Mouse (Mus musculus) urinary bladder, adult 2 months (tissue): ENCODE measurements around the gene Retreg3. TPM values are rescaled to one million over a fixed set of nuclear protein-coding genes. Genes with fewer than 3 reads are reported as not detected.
A peak's percentile ranks its signal among the peaks of the same experiment; 100 is the strongest.
"Not testable (repeated sequence)": the region's sequence is repeated elsewhere in the genome, so short reads cannot be mapped to it uniquely, and the experiment has no call there.

Experiments
- DNase-seq: peaks from one replicate; pipeline ENCODE4 v3.0.0; 2022; ENCODE audit warnings: low spot score
- polyA plus RNA-seq: library from polyadenylated mRNA; depleted of rRNA; stranded (reverse); fragments of >200 nt; gene quantifications from 2 replicates; pipeline ENCODE4 v1.2.3, GENCODE M21; 2012; rRNA removed

Retreg3 gene
- 66.2 and 67.3 TPM in 2 replicates for polyA plus RNA-seq

DNA sequence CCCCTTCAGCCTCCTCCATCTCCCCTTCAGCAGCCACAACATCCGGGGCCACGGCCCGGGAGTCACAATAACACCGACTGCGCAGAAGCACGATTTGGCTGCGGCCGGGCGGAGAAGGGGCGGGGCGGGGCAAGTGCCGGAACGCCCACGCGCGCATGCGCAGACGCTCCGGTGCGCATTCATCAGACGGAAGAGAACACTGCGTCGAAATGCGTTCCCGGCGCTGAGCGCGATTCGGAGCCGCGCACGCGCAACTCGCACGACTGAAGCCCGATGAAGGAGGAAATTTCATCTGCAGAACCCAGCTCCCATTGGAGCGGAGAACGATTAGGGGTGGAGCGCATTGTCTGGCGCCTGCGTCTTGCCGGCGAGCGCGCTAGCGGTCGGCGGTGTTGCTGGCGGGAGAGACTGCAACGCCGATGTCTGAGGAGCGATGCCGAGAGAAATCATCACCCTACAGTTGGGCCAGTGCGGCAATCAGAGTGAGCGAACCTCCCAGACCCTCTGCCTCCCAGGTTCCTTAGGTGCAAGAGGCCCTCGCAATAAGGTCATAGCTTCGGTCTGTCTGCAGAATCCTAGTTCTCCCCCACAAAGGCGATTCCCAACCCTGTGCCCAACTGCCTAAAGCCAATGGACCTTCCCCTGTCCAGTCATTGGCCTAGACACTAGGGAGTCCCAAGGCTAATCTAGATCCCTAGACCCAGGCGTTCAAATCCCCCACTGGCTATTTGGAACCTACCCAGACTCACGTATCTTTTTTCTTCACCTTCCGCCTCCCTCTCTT, at the start of gene Retreg3, which contains the start of gene Tubg1:
Gene Retreg3 (minus strand): TSS at position 133 of the 784 bp plus-strand sequence.
Gene Tubg1 (plus strand): TSS at position 178 of the 784 bp plus-strand sequence.
- DNase-seq = peak; percentile 97

DNA sequence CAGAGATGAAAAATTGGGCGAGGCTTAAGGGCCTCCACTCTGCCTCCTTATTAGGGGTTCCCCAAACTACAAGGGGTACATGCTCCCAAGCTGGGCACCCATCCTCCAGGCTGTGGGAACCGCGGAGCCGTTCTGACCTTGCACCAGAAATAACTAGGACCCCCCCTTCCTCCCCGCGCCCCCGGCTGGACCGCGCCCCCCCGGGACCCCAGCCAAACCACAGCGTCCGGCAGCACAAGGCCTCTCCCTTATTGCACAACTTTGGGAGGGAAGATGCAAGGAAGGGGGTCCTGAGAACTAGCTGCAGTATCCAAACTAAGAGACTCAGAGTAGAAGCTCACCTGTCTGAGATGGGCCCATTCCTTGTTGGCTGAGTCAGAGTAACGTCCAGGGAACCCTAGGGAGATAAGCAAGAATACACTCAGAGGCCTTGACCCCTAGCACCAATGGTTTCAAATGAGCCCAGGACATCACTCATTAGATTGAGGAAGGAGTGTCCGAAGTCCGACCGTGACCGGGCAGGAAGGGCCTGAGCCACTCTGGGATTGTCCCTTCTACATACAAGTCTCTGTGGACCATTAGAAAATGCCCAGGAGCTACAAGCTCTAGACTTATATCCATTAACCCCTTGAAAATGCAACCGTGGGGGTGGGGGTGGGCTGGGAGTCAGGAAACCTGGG, 48.7 kb upstream of the Retreg3 start:
- no peak for DNase-seq

DNA sequence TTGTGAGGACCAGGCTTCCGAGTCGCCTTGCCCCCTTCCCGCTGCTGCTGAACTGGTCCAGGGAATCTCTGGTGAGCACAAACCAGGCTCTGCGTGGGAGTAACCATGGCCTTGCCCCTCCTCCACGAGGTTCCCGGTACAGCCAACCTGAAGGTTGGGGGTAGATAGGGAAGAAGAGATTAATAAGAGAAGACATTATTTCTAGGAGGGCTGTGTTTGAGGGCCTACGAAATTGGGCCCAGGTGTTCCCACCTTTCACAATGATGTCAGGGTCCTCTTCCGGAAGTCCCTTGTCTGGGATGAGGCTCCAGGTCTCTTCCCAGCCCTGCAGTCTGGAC, 48.2 kb upstream of the Retreg3 start:
- no peak for DNase-seq

DNA sequence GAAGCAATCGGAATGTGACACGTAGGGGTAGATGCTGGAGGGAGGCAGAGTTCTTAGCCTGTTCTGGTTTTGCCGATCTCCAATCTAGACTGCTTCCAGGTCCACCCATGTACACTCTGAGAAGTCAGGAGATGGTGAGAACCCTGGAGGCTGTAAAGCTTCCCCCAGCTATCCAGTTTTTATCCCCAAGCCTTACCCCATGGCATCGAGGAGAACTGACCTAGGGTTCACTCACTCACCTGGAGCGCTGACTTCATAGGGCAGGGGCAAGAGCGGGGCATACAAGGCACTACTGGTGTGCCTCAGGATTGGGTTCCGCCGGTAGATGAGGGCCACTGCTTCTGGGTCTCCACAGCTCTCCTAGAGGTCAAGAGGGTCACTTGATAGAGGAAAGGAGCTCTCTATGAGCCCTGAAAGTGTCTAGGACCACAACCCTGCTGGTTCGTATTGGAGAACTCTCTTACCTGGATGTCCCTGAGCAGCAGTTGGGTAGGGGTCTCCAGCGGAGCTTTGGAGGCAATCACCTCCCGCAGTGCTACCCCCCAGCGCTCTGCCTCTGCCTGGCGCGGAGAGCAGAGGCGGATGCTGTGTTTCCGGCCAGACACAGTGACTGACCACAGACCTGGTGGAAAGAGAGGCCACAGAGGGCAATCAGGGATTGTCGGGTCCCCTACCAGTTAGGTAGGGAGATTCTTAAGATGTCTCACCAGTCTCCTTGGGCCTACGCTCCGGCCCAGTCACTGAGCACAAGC, 47.7 kb upstream of the Retreg3 start:
- DNase-seq = no peak

DNA sequence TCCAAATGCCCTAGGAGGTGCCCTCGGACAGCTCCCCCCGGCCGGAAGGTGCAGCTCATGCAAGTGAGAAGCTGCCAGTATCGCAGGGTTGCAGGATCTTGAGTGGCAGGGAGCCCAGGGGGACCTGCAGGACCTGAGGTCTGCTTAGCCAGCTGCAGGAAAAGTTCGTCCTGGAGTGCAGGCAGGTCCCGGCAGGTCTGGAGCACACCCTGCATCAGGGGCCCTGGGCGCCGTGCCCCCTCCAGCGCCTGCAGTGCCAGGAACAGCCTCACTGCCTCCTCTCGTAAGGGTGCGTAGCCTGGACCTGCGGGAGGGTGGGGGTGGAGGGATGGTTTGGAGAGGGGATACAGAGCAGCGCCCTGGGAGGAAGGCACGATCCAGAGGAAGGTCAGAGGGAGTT, 46.7 kb upstream of the Retreg3 start:
- peak; percentile 25 for DNase-seq

DNA sequence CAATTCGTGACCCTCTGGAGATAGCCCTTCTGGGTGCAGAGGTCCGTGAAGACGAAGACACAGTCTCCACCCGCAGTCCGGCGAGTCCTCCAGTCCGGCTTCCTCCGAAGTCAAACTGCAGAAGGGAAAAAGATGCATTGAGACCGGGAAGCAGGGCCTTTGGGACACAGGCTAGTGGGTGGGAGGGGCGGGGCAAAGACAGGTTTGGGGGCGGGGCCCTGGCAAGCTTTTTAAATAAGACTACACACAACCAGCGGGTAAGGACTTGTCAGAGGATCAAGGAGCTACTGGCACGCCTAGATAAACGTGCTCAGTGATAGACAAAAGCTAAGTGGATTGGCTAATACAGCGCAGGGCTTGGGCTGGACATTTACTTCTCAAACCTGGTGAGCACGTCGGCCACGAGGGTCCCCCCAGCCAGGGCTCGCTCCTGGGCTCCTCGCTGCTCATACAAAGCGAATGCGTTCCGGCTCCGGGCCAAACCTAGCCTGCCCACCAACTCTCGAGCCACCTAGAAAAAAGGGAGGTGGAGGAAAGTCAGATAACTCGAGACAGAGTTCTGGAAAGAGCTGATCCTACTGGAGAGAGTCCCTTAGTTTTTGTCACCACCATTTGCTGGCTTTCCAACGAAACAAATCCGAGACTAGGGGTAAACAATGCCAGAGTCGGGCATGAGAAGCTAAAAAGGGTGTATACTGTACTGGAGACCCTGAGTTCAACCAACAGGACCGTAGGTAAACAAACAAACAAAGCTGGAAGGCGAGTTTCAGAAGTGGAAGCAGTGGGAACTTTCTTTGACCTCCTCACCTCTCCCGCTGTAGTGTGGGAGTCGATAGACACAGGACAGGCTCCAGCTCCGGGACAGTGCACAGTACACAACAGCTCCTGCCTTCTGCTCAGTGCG, 45.2 kb upstream of the Retreg3 start:
- DNase-seq = no peak

DNA sequence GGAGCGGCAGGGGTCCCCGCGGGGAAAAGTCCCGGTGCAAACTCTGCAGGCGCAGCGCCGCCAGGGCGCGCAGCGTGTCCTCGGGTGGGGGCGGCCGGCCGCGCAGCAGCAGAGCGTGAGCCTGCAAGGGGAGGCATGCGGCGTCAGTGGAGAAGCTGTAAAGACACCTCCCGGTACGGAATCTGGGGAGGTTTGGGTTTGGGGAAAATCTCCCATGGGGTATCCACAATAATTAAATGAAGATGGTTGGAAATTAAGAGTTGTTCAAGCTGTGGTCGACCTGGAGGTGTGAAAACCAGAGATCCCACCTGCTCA, 44.6 kb upstream of the Retreg3 start:
- DNase-seq = no peak

DNA sequence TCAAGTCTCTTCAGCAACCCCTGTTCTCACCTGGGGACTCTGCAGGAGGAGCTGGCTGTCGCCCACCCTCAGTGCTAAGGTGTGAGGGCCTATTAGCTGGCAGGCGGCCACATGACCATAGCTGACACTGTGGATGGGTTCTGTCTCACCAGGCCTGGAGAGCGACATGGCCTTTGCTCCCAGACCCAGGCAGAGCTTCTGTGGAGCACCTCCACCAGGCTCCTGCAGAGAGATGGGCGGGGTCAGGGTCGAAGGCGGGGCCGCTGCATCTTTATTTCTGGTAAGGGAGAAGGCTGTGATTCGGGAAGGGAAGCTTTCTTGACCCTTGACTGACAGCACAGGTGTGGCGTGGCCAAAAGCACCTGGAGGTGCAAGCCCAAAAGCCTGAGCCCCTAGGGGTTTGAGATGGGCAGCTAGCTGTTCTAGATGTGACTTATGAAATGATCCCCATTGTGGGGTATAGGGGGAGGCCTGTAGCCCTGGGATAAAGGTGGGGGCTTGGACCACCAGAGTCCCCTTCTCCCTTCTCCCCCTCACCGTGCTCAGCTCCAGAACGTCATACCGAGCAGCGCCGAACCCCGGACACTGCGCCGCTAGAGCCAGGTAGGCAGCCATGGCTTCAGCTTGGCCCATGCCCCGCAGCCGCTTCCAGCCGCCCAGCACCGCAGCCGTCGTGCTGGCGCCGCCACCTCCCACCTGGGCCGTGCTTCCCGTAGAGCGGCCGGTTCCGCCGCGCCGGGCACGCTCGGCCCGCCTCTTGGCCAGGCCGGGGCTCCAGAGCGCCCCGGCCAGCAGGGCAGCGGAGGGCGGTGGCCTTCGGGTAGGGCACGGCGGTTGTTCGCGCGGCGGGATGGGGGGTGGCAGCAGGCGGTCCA, 44.0 kb upstream of the Retreg3 start:
- DNase-seq = no peak

DNA sequence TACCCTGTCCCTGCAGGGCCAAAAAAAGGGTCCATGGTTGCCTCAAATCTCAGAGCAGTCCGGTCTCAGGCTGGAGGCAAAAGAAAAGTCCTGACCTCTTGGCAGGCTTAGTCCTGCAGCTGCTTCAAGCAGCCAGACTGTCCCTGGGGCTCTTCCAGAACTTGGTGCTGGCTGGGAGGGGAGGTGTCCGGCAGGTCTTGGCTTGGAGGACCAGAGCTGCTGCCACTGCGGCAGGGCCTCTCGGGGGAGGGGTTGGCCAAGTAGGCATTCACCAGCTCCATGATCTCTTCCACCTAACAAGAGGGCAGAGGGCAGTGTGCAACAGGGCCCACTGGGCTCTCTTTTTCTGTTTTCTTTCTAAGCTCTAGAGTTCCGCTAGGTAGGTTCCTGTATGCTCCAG, 43.1 kb upstream of the Retreg3 start:
- DNase-seq = no peak

DNA sequence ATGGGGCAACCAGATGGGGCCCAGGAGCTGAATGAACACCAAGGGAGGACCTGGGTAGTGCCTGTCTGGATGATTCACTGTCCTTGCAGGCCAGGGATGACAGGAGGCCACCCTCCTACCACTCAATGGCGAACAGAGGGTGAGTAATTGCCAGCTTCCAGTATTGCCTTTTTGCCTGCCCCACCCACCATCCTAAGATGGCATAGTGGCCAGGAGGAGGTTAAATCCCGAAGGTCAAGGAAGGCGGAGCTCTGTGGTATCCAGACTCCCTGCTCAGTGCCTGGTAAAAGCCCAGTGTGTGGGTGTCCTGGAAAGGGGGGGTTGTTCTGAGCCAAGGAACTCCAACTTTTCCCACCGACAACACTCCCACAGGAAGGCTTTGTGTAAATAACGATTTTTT, 42.6 kb upstream of the Retreg3 start:
- no peak for DNase-seq

DNA sequence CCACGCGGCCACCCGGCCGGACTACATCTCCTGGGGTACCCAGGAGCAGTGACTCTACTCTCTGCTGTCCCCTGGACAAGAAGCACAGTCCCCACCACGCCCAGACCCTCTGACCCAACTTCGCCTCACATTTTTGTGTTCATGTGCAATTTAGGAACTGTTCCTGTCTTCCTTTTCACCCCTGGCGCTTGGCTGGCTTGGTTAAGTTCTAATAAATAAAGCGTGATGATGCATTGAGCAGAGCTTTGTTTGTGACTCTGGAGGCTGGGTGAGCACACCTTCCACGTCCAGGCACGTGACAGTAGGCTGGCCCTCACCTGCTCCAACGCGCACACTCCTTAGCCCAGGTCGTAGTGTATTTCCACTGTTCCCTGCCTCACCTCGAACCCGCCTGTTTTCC, 41.9 kb upstream of the Retreg3 start:
- DNase-seq = no peak

DNA sequence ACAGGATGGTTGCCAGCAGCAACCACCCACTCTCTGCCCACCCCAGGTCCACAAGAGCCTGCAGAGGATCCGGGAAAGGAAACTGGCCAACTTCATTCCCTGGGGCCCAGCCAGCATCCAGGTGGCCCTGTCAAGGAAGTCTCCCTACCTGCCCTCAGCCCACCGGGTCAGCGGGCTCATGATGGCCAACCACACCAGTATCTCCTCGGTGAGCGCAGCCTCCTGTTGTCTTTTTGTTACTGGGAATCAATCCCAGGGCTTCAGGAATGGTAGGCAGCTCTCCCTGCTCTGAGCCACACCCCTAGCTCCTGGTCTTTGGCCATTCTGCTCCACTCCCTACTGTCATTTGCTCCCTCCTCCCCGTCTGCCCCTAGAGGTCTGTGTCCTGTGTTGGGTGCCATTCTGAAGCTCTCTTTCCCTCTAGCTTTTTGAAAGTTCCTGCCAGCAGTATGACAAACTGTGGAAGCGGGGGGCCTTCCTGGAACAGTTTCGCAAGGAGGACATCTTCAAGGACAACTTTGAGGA, 41.4 kb upstream of the Retreg3 start:
- not testable (repeated sequence) for DNase-seq

DNA sequence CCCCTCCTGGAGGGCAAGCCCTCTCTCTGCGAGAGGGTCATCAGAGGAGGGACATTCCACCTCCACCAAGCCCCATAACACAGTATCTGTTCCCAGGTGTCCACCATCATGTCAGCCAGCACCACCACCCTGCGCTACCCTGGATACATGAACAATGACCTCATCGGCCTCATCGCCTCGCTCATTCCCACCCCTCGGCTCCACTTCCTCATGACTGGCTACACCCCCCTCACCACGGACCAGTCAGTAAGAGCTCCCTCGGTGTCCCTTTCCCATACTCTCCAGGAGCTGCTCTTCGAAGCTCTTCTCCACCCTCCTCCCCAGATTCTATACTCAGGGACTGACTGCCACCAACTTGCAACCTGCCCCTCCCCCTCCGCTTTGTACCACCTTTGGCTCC, 40.5 kb upstream of the Retreg3 start:
- not testable (repeated sequence) for DNase-seq

DNA sequence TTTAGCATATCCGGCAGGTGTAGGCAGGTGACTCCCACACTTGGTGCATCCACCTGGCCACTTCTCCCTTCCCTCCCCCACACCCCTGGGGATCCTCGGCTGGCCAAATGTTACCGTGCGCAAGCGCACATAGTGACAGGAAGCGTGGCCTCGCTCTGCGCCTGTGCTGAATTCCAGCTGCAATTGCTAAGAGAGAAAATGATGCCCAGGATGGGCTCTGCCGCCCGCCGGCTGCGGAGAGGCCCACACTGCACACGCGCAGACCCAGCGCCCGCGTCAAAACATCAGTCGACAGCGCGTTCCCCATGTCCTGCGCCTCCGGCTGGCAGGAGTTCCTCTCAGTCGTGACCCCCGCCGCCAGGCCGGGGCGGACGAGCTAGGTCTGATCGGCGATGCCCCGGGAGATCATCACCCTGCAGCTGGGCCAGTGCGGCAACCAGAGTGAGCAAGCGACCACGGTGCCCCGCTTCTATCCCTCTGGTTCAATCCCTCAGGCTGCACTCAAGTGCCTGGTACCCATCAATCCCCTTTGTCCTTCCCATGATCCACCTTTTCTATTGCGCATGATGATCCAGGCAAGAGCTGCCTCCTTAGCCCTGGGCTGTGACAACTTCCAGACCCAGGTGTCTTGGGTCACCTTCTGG, 36.2 kb upstream of the Retreg3 start, which contains the start of gene Tubg2:
Gene Tubg2 (plus strand): TSS at position 180 of the 644 bp plus-strand sequence.
- no peak for DNase-seq

DNA sequence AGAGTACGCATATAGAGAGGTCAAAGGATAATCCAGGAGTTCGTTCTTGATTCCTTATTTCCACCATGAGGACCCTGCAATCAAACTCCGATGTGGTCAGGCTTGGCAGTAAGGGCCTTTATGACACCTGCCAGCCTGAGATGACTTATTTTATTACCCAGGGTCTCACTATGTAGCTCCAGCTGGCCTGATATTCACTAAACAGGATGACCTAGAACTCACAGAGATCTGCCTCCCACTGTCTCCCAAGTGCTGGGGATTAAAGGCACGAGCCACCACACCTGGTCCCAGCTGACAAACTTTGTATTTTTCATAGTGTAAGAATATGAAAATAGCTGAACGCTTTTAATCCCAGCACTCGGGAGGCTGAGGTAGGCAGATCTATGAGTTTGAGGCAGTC, 35.5 kb upstream of the Retreg3 start:
- DNase-seq = no peak

DNA sequence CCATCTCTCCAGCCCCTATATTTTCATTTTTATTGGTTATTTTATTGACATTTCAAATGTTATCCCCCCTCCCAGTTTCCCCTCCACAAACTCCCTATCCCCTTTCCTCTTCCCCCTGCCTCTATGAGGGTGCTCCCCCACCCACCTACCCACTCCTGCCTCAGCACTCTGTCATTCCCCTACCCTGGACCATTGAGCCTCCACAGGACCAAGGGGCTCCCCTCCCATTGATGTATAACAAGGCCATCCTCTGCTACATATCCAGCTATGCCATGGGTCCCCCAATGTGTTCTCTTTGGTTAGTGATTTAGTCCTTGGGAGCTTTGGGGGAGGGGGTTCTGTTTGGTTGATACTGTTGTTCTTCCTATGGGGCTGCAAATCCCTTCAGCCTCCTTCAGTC, 35.0 kb upstream of the Retreg3 start:
- no peak for DNase-seq

DNA sequence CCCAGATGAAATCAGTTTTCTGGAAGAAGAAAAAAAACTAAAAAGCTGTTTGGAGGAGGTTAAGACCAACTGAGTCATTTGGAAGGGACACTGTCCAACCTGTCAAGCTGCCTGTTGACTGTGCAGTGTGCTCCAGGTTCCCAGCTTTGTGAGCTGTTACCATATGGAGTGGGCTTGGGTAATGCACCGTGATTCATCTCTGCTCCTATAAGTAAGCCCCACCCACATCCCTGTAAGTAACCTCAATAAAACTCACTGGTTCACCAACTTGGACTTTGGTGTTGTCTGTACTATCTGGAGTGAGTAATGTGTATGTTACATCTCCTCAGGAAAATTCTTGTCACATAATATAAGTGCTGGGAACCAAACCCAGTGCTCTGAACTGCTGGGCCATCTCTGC, 33.1 kb upstream of the Retreg3 start:
- DNase-seq = no peak

DNA sequence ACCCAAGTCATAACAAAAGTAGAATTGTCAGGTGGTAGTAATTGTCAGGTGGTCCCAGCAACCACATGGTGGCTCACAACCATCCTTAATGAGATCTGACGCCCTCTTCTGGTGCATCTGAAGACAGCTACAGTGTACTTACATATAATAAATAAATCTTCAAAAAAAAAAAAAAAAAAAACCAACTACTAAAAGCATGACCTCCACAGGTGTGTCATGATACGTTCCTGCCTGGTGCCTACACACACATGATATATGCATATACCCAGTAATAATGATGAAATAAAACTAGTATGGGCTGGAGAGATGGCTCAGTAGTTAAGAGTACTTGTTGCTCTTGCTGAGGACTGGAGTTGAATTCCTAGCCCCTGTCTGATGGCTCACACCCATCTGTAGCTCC, 31.4 kb upstream of the Retreg3 start:
- DNase-seq = no peak

DNA sequence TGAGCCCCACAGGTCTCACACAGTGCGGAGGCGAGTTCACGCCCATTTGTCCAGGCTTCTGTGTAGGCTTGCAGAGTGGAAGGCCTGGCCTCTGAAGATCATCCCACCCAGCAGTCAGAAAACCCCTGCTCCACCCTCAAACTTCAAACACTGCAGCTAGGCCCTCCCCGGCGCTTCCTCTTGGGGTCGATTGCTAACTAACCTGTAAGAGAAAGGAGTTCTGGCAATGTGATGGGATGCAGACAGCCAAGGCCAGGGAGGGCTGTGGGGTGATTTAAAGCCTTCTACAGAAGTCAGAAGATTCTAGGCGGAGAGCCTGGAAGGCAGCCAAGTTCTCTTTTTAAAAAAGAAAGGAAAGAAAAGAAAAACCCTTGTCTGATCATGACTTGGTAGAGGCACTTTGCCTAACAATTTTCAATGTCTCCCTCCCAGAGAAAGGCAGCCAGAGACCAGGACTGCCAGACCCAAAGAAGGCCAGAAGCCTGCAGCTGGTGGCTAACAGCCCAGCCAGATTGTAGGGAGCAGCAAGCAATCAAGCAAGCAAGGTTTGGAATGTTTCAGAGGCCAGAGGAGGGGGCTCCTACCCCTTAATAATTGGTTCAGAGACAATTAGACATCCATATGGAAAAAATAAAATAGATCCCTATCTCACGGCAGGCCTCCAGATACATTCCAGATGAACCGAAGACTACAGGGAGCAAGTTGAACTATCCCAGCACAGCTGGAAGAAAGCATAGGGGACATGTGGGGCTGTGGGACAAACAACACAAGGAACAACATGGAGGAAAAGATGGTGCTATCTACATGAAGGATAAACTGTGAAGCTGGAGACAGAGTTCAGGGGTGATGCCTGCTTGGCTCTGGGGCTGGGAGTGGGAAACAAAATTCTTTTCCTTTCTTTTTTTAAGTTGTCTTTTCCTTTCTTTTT, 29.7 kb upstream of the Retreg3 start:
- no peak for DNase-seq
